7 mouse cellular contexts compared by ENCODE assay signal in genomic region chr7:4516332-4517050, GRCm38 (mm10). TPM values are rescaled to one million over a fixed set of nuclear protein-coding genes. Genes with fewer than 3 reads are reported as not detected.
A peak's percentile ranks its signal among the peaks of the same experiment; 100 is the strongest.
DNase-seq lines count a peak whose midpoint lies in the region; ATAC-seq and TF ChIP-seq lines count a peak whose summit lies in the region.

TSS of gene Tnnt1 (minus strand) at chr7:4516382.

- no peak for TF ChIP-seq POLR2A in testis, adult 2 months (IDR thresholded peaks at IDR 0.05; ENCODE audit: control insufficient read depth, low read depth, low read length)

- H3K4me3 ChIP-seq in testis, adult 2 months (ENCODE audit: control insufficient read depth, low read depth, low read length) = no peak within 1 kb of the TSS
- H3K4me3 ChIP-seq in intestine, embryonic 15.5 days (replicated peaks) = no peak within 1 kb of the TSS

- no peaks in the 10 kb centered on the region for H3K36me3 ChIP-seq in testis, adult 2 months (ENCODE audit: control insufficient read depth, insufficient read depth, low read length)
- no peaks in the 10 kb centered on the region for H3K36me3 ChIP-seq in intestine, embryonic 15.5 days

- 17% methylated on average over 4 of the region's 4 CpGs for WGBS in intestine, embryonic 15.5 days

- H3K4me1 ChIP-seq in testis, adult 2 months (ENCODE audit: control insufficient read depth, insufficient read depth, low read length) = peaks cover 20% of the 10 kb centered on the region
- H3K4me1 ChIP-seq in intestine, embryonic 15.5 days (replicated peaks) = peaks cover 12% of the 10 kb centered on the region; the same call in 1 of the 2 replicates

- H3K27ac ChIP-seq in testis, adult 2 months (ENCODE audit: control insufficient read depth, insufficient read depth, low read depth, low read length) = peak within 1 kb of the TSS; percentile 21; the same call in 1 of the 2 replicates
- H3K27ac ChIP-seq in intestine, embryonic 15.5 days = no peak within 1 kb of the TSS

- no peak for ATAC-seq in intestine, embryonic 15.5 days

- no peak within 1 kb of the TSS for H3K4me2 ChIP-seq in intestine, embryonic 15.5 days (replicated peaks)

- no peak for TF ChIP-seq CTCF in testis, adult 2 months (IDR thresholded peaks at IDR 0.05; ENCODE audit: control insufficient read depth, insufficient read depth, insufficient replicate concordance, low read depth, low read length)

- H3K9ac ChIP-seq in intestine, embryonic 15.5 days = no peak within 1 kb of the TSS

- no peak for DNase-seq in testis, postnatal 10 days (ENCODE audit: low spot score)
- no peak for DNase-seq in gastrocnemius, postnatal 10 days
- DNase-seq in layer of hippocampus, postnatal 10 days (ENCODE audit: low spot score in 2 of 2) = no peak
- DNase-seq in spleen, postnatal 4 days (ENCODE audit: low spot score in 2 of 2) = no peak
- DNase-seq in adrenal gland, adult 8-10 months = no peak

- H3K9me3 ChIP-seq in intestine, embryonic 15.5 days = no peaks in the 10 kb centered on the region

- H3K27me3 ChIP-seq in testis, adult 2 months (ENCODE audit: control insufficient read depth, insufficient read depth, low read length) = no peaks in the 10 kb centered on the region
- peaks cover 1% of the 10 kb centered on the region for H3K27me3 ChIP-seq in intestine, embryonic 15.5 days (replicated peaks)

RNA-seq across cellular contexts. Expression of gene Tnnt1, which starts in this region (rescaled TPM):
- 0.62 and 0.77 TPM in 2 replicates for polyA plus RNA-seq in testis, adult 2 months (2012; rRNA removed)
- 100 to 1,000 TPM; 288 to 386 TPM for total RNA-seq in gastrocnemius, postnatal 10 days (2021)
- polyA plus RNA-seq in intestine, embryonic 15.5 days (2015; fragmentation: Nextera tagmentation; extraction: Ambion mirVana) = 21.3 and 27.1 TPM in 2 replicates
- 1 to 10 TPM; 2.0 to 2.9 TPM for total RNA-seq in layer of hippocampus, postnatal 10 days (2021)
- 1 to 10 TPM in 2 of 4 experiments, under 1 TPM in 2; 0.46 to 1.5 (median 1.1) TPM for total RNA-seq in adrenal gland, adult 8-10 months (2022)

Comparison
In these comparisons a context has a peak if more than half of its experiments do, and no peak if none do; other contexts are left out.
1. RNA of gene Tnnt1 (total RNA-seq): 288 to 386 TPM in gastrocnemius, postnatal 10 days; 2.0 to 2.9 TPM in layer of hippocampus, postnatal 10 days and 0.46 to 1.5 TPM in adrenal gland, adult 8-10 months; every median in the first group is over 10 times any median in the second.
2. RNA of gene Tnnt1 (polyA plus RNA-seq): 21.3 to 27.1 TPM in intestine, embryonic 15.5 days; 0.62 to 0.77 TPM in testis, adult 2 months; every median in the first group is over 10 times any median in the second.